Mouse (Mus musculus) left cerebral cortex, adult 8-10 months (tissue): ENCODE measurements around the gene 4933427D14Rik. TPM values are rescaled to one million over a fixed set of nuclear protein-coding genes. Genes with fewer than 3 reads are reported as not detected.

Experiments
- DNase-seq, 2 experiments: peaks; one replicate each; pipeline ENCODE4 v3.0.0; 2022; ENCODE audit warnings: low spot score in 2 of 2
- total RNA-seq, 4 experiments: library from RNA; stranded (reverse); gene quantifications; 2 replicates each; pipeline ENCODE4 v1.2.4; 2022

Gene 4933427D14Rik
- 10 to 100 TPM; 23.7 to 35.2 (median 28.0) TPM for total RNA-seq

GRCm38 (mm10) chr11:72207204-72207833 lies at the start of gene 4933427D14Rik, which contains the start of gene Txndc17:
4933427D14Rik (minus strand) TSS chr11:72207459.
Txndc17 (plus strand) TSS chr11:72207547.
- peak; percentile 86 for DNase-seq

- DNase-seq: no peak
Measured at GRCm38 (mm10) chr11:72256441-72256840, 49.2 kb upstream of the 4933427D14Rik start.

DNA sequence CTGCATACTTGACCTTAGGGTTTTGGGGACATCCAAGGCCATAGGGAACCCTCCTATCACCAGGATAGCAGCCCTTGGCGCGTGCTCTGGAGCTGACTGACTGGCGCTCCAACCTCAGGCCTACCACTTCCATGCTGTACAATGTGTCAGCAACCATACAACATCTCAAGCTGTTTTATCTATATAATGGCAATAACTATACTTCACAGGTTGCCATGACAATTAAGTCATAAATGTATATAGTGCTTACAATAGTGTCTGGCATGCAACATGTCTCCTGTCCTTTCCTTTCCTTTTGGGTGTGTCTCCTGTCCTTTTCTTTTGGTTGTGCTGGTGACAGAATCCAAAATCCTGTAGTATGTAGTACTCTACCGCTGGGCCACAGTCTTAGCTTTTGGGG lies 48.4 kb upstream of the 4933427D14Rik start:
- DNase-seq: no peak

GRCm38 (mm10) chr11:72245196-72245753 lies 38.0 kb upstream of the 4933427D14Rik start:
- DNase-seq: peak in 1 of 2 experiments; percentile 36

DNA sequence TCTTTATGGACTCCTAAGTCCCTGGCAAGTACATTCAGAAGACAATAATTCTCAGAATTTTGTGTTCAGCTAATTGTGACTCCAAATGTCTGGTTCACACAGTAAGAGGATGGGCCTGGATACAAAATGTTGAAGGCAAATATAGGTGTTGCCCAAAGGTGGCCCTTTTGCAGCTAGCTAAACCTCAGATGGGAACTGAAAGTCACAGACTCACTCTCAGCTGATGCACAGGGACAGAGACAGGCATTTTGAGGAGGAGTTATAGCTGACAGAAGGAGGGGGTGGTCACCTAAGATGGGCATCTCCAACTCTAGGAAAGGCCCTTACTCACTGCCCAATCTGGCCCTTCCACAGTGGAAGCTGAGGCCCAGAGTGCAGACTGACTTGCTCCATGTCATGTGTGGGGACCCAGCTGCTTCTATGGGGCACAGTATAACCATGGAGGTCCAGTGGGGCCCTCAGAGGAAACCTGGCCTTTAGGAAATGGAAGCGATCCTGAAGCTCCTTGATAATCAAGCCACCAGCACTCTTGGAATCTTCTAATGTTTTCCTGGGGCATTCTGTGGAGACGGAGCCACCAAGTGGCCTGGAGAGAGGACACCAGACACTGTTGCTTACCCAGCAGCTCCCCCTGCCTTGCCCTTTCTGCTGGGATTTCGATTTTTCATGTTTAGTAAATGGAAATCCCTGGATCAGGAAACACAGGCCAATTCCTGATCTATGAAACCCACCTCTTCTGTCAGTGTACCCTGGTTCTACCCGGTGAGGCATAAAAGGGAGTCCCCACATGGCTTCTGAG lies 33.0 kb upstream of the 4933427D14Rik start:
- DNase-seq: no peak

DNA sequence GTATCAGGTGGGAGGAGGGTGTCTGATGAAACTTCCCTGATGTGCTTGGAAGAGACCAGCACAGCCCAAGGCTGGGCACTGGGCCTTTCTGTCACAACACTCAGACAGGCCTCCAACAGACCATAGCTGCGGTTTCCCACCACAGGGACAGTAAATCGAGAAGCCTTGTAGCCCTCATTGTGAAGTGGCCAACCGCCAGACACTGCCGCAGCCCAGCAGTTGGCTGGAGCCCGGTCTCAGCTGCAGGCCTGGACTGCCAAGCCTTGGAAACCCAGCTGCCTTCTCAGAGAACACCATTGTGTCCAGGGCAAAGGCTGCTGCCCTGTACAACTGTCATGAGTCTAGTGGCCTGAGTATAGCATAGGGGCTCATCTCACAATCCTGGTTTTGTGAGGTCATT lies 26.8 kb upstream of the 4933427D14Rik start:
- peak in 1 of 2 experiments; percentile 67 for DNase-seq

- DNase-seq: no peak
Measured at GRCm38 (mm10) chr11:72232991-72233390, 25.7 kb upstream of the 4933427D14Rik start.

- DNase-seq: no peak
Measured at GRCm38 (mm10) chr11:72232068-72232467, 24.8 kb upstream of the 4933427D14Rik start.

- no peak for DNase-seq
Measured at GRCm38 (mm10) chr11:72228513-72228912, 21.3 kb upstream of the 4933427D14Rik start.

DNA sequence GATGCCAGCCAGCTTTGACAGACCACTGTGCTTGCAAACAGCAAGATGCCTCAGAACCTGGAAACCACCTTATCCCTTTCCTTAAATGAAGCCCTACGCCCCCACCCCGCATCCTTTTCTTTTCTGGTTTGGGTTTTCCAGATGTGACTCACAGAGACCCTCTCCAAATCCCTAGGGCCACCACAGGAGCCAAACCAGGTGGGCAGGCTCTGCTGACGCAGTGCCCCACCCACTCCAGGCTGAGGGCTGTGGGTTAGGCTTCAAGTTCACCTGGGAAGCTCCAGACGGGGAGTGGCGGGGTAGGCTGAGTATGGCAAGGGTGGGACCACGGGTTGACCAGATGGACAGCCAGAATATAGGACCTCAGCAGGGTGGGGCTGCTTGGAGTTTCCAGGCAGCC lies 19.6 kb upstream of the 4933427D14Rik start:
- no peak for DNase-seq

GRCm38 (mm10) chr11:72226020-72226791 lies 18.9 kb upstream of the 4933427D14Rik start:
- DNase-seq: peak in 1 of 2 experiments; percentile 40

GRCm38 (mm10) chr11:72224865-72225264 lies 17.6 kb upstream of the 4933427D14Rik start:
- peak; percentile 50 to 76 for DNase-seq

- no peak for DNase-seq
Measured at GRCm38 (mm10) chr11:72223414-72223813, 16.2 kb upstream of the 4933427D14Rik start.

- no peak for DNase-seq
Measured at GRCm38 (mm10) chr11:72221278-72221677, 14.0 kb upstream of the 4933427D14Rik start.

GRCm38 (mm10) chr11:72217116-72217515 lies 9.9 kb upstream of the 4933427D14Rik start:
- DNase-seq: no peak

DNA sequence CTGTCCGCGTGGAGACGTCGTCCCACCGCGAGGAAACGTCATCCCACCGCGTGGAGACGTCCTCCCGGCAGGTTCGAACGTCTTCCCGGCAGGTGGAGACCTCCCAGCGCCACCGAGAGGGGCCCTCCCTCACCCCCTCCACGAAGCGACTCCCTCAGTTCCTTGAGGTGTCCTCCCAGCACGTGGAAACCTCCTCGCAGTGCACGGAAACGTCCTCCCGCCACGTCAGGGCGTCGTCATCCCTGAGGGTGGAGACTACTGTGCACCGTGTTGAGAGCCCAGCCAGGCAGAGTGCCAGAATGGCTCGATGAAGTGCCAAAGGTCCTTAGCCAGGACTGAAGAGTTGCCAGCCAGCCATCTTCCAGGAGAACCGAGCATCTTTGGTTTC lies 8.1 kb upstream of the 4933427D14Rik start, which contains the start of gene Med31:
Gene Med31, minus strand, starts transcription at position 183 of the 388 bp plus-strand sequence.
- peak in 1 of 2 experiments; percentile 75 for DNase-seq

DNA sequence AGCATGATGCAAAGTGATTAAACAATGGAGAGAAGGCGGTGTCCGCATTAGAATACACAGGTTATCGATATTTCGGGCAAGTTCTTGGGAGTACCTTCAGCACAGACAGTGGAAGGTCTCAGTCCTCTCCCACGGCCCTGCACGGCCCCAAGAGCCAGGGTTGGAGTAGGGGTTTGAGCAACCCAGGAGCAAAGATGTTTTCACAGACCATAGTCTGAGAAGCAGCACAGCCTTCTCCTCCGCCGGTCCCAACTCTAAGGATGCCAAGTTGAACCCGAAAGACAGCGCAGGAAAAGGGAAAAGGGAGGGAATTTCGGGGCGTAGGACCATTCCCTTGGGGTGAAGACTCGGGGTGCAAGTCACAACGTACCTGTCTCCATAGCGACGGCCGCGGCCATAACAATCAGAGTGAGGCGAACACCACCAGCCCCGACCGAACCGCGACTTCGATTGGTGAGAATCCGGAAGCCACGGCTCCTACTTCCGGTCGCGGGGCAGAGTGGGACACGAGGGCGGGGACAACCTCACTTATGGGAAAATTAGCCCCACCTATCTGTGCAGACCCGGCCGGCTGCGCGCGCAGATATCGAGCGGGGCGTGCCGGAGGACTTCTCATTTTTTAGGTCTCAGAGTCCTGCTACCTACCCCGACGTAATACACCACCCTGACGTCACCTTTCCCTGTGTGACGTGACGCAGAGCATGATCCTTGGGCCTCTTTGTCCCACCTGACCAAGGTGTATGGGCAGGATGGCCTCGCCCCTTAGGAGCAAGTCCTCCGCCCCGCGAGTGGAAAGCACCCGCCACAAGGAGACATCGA lies 7.5 kb upstream of the 4933427D14Rik start:
- peak; percentile 79 to 93 for DNase-seq

GRCm38 (mm10) chr11:72207834-72208377 lies 647 bp upstream of the 4933427D14Rik start:
- DNase-seq: no peak

GRCm38 (mm10) chr11:72206341-72207203 lies 687 bp downstream of the 4933427D14Rik start, which contains the start of gene Gm43951:
Gm43951 (minus strand) TSS chr11:72206840.
- DNase-seq: peak; percentile 34 to 52
